Mouse (Mus musculus) lung, postnatal 10 days (tissue): Measurements from ENCODE around the gene Olfr1382.
A peak's percentile ranks its signal among the peaks of the same experiment; 100 is the strongest.
"Not testable (repeated sequence)": the region's sequence is repeated elsewhere in the genome, so short reads cannot be mapped to it uniquely, and the experiment has no call there.

Source experiments
- DNase-seq: peaks from one replicate; pipeline ENCODE4 v3.0.0; 2021

The Olfr1382 gene

GRCm38 (mm10) chr11:49527947-49528346 lies at the start of gene Olfr1382:
Olfr1382 (plus strand) TSS chr11:49528247.
- DNase-seq = no peak

- DNase-seq = peak; percentile 1
Observed at GRCm38 (mm10) chr11:49485973-49486372, 42.1 kb upstream of the Olfr1382 start.

GRCm38 (mm10) chr11:49488770-49489169 lies 39.3 kb upstream of the Olfr1382 start, which contains the start of gene Olfr1385:
Olfr1385 (plus strand) TSS chr11:49489070.
- DNase-seq = not testable (repeated sequence)

GRCm38 (mm10) chr11:49518086-49518485 lies 10.0 kb upstream of the Olfr1382 start:
- DNase-seq = no peak

GRCm38 (mm10) chr11:49519348-49519747 lies 8.7 kb upstream of the Olfr1382 start, which contains the start of gene Olfr1383:
Olfr1383 (plus strand) TSS chr11:49519648.
- DNase-seq = no peak

- no peak for DNase-seq
Observed at GRCm38 (mm10) chr11:49532761-49533160, 4.7 kb downstream of the Olfr1382 start.

GRCm38 (mm10) chr11:49536631-49537030 lies 8.6 kb downstream of the Olfr1382 start:
- not testable (repeated sequence) for DNase-seq

GRCm38 (mm10) chr11:49543149-49543548 lies 15.1 kb downstream of the Olfr1382 start, which contains the start of gene Olfr1381:
Olfr1381 (plus strand) TSS chr11:49543449.
- not testable (repeated sequence) for DNase-seq

- not testable (repeated sequence) for DNase-seq
Observed at GRCm38 (mm10) chr11:49554033-49554432, 26.0 kb downstream of the Olfr1382 start.

- not testable (repeated sequence) for DNase-seq
Observed at GRCm38 (mm10) chr11:49556578-49556977, 28.5 kb downstream of the Olfr1382 start, which contains the start of gene Olfr1380. Olfr1380 (plus strand) TSS chr11:49556878.

- not testable (repeated sequence) for DNase-seq
Observed at GRCm38 (mm10) chr11:49575054-49575453, 47.0 kb downstream of the Olfr1382 start.

- DNase-seq = not testable (repeated sequence)
Observed at GRCm38 (mm10) chr11:49580452-49580851, 52.4 kb downstream of the Olfr1382 start.
